Mouse (Mus musculus) liver, postnatal 0 days (tissue): ENCODE data around the gene Mdm1. TPM values are rescaled to one million over a fixed set of nuclear protein-coding genes. Genes with fewer than 3 reads are reported as not detected.

Experiments
- ATAC-seq: fragments of 200-750 bp; cut with Nextera tagmentation; 2 replicates; pipeline ENCODE4 v1.8.0; 2017; ENCODE audit warnings: mild to moderate bottlenecking, moderate library complexity
- DNase-seq: peaks from one replicate; pipeline ENCODE4 v3.0.0-alpha.2; 2016
- H3K27ac ChIP-seq: fragments of 300-500 bp; sonication (generic); 2 replicates; pipeline ENCODE4 v1.5.1; 2014; ENCODE audit warnings: antibody characterized with exemption, moderate library complexity, mild to moderate bottlenecking, low read depth
- H3K27me3 ChIP-seq: fragments of 300-500 bp; sonication (generic); 2 replicates; pipeline ENCODE4 v1.6.1; 2014; ENCODE audit warnings: low read length, control low read depth, mixed read lengths; ENCODE audit not compliant: insufficient read depth
- H3K36me3 ChIP-seq: fragments of 300-500 bp; sonication (generic); replicated peaks from 2 replicates; pipeline ENCODE4 v1.6.1; 2014; ENCODE audit warnings: mild to moderate bottlenecking, control low read depth, low read length, moderate library complexity, mixed read lengths; ENCODE audit not compliant: insufficient read depth
- H3K4me1 ChIP-seq: fragments of 300-500 bp; sonication (generic); 2 replicates; pipeline ENCODE4 v1.6.1; 2014; ENCODE audit warnings: antibody characterized with exemption, mild to moderate bottlenecking, control low read depth; ENCODE audit not compliant: insufficient read depth
- H3K4me2 ChIP-seq: fragments of 300-500 bp; sonication (generic); 2 replicates; pipeline ENCODE4 v1.6.1; 2014; ENCODE audit warnings: low read depth, mild to moderate bottlenecking, low read length, moderate library complexity, mixed read lengths
- H3K4me3 ChIP-seq: fragments of 300-500 bp; sonication (generic); 2 replicates; pipeline ENCODE4 v1.5.1; 2014; ENCODE audit warnings: low read depth, low read length
- H3K9ac ChIP-seq: fragments of 300-500 bp; sonication (generic); replicated peaks from 2 replicates; pipeline ENCODE4 v1.6.1; 2014; ENCODE audit warnings: mild to moderate bottlenecking, moderate library complexity
- H3K9me3 ChIP-seq: fragments of 300-500 bp; sonication (generic); 2 replicates; pipeline ENCODE4 v1.6.1; 2016; ENCODE audit warnings: mild to moderate bottlenecking, control low read depth, low read length, mixed read lengths
- CTCF ChIP-seq: sonication (generic); IDR thresholded peaks from 2 replicates; pipeline ENCODE4 v1.5.1; 2016; ENCODE audit warnings: antibody characterized with exemption, low read depth
- EP300 ChIP-seq: IDR thresholded peaks from 2 replicates; pipeline ENCODE4 v1.6.1; 2016; ENCODE audit warnings: antibody characterized with exemption, low read depth, mild to moderate bottlenecking
- WGBS: fragments of 180-500 bp; shearing (Covaris S2); extraction: QIAGEN DNeasy Blood & Tissue Kit; methylation state at CpG from one replicate; pipeline ENCODE4 v1.1.7; 2014; ENCODE audit not compliant: insufficient replicate concordance; 5-methylcytosine and 5-hydroxymethylcytosine counted together
- polyA plus RNA-seq: library from polyadenylated mRNA; unstranded; fragments of >200 nt; fragmentation: Nextera tagmentation; extraction: Ambion mirVana; gene quantifications from 2 replicates; pipeline ENCODE4 v1.2.1, GENCODE M21; 2015

Gene Mdm1
- polyA plus RNA-seq, 1 experiment from 2014 or later: 4.7 TPM

- H3K27me3 ChIP-seq: no peaks in the 10 kb centered on the region
- WGBS: 67% methylated on average over 7 of the region's 7 CpGs
- no peak overlapping the region for H3K9ac ChIP-seq
- peaks cover 2% of the 10 kb centered on the region; the same call in 1 of the 2 replicates for H3K4me1 ChIP-seq
- H3K36me3 ChIP-seq: no peaks in the 10 kb centered on the region
- DNase-seq (no peak), ATAC-seq (no peak)
- H3K9me3 ChIP-seq: no peaks in the 10 kb centered on the region
- no peak overlapping the region for H3K4me2 ChIP-seq
- TF ChIP-seq EP300: no peak
- no peak for TF ChIP-seq CTCF
- H3K27ac ChIP-seq: no peak overlapping the region
- H3K4me3 ChIP-seq: no peak overlapping the region
These were observed 30.7 kb upstream of the Mdm1 start for GRCm38 (mm10) chr10:118110921-118111301.

GRCm38 (mm10) chr10:118111621-118112020 is 30.0 kb upstream of the Mdm1 start:
- no peak for ATAC-seq
- 35% methylated on average over 7 of the region's 7 CpGs for WGBS
- TF ChIP-seq EP300 (no peak), CTCF (no peak)
- H3K4me3 ChIP-seq: no peak overlapping the region
- no peaks in the 10 kb centered on the region for H3K9me3 ChIP-seq
- H3K4me1 ChIP-seq: peaks cover 2% of the 10 kb centered on the region; the same call in 1 of the 2 replicates
- no peak overlapping the region for H3K4me2 ChIP-seq
- H3K9ac ChIP-seq: no peak overlapping the region
- no peaks in the 10 kb centered on the region for H3K27me3 ChIP-seq
- no peak for DNase-seq
- no peak overlapping the region for H3K27ac ChIP-seq
- H3K36me3 ChIP-seq: no peaks in the 10 kb centered on the region

GRCm38 (mm10) chr10:118112294-118112893 is 29.2 kb upstream of the Mdm1 start:
- 69% methylated on average over 11 of the region's 11 CpGs for WGBS
- TF ChIP-seq EP300 (no peak), CTCF (no peak)
- Histone ChIP-seq H3K36me3 (no peaks in the 10 kb centered on the region), H3K27ac (no peak overlapping the region), H3K9ac (no peak overlapping the region), H3K4me1 (peaks cover 2% of the 10 kb centered on the region; the same call in 1 of the 2 replicates), H3K27me3 (no peaks in the 10 kb centered on the region), H3K9me3 (no peaks in the 10 kb centered on the region), H3K4me3 (no peak overlapping the region), H3K4me2 (no peak overlapping the region)
- ATAC-seq: no peak
- no peak for DNase-seq

- ATAC-seq: no peak
- Histone ChIP-seq H3K9ac (no peak overlapping the region), H3K4me2 (no peak overlapping the region), H3K9me3 (no peaks in the 10 kb centered on the region), H3K4me1 (peaks cover 2% of the 10 kb centered on the region; the same call in 1 of the 2 replicates), H3K27me3 (no peaks in the 10 kb centered on the region), H3K36me3 (no peaks in the 10 kb centered on the region), H3K27ac (no peak overlapping the region), H3K4me3 (no peak overlapping the region)
- TF ChIP-seq CTCF: no peak
- TF ChIP-seq EP300: no peak
- 70% methylated on average over 9 of the region's 9 CpGs for WGBS
- no peak for DNase-seq
These were observed 28.3 kb upstream of the Mdm1 start for GRCm38 (mm10) chr10:118113256-118113682.

- H3K4me2 ChIP-seq: no peak overlapping the region
- H3K9me3 ChIP-seq: no peaks in the 10 kb centered on the region
- ATAC-seq (no peak), DNase-seq (no peak)
- no peak overlapping the region for H3K4me3 ChIP-seq
- TF ChIP-seq CTCF: no peak
- no peak for TF ChIP-seq EP300
- no peaks in the 10 kb centered on the region for H3K36me3 ChIP-seq
- H3K4me1 ChIP-seq: peaks cover 2% of the 10 kb centered on the region; the same call in 1 of the 2 replicates
- no peaks in the 10 kb centered on the region for H3K27me3 ChIP-seq
- H3K9ac ChIP-seq: no peak overlapping the region
- 67% methylated on average over 1 of the region's 1 CpGs for WGBS
- H3K27ac ChIP-seq: no peak overlapping the region
These were observed 27.3 kb upstream of the Mdm1 start for GRCm38 (mm10) chr10:118114271-118114670.

GRCm38 (mm10) chr10:118116456-118116855 is 25.2 kb upstream of the Mdm1 start:
- 80% methylated on average over 2 of the region's 2 CpGs for WGBS
- no peaks in the 10 kb centered on the region for H3K27me3 ChIP-seq

More at GRCm38 (mm10) chr10:118116456-118116855, 25.2 kb upstream of the Mdm1 start:
- DNase-seq (no peak), ATAC-seq (no peak)
- H3K36me3 ChIP-seq: no peaks in the 10 kb centered on the region
- peaks cover 5% of the 10 kb centered on the region; the same call in 1 of the 2 replicates for H3K4me1 ChIP-seq
- H3K27ac ChIP-seq: no peak overlapping the region
- TF ChIP-seq EP300: no peak
- no peak for TF ChIP-seq CTCF
- H3K4me2 ChIP-seq: no peak overlapping the region
- H3K4me3 ChIP-seq: no peak overlapping the region
- no peak overlapping the region for H3K9ac ChIP-seq
- H3K9me3 ChIP-seq: no peaks in the 10 kb centered on the region
